Mouse (Mus musculus) layer of hippocampus, adult 18-20 months (tissue): ENCODE measurements around the gene Isy1. TPM values are rescaled to one million over a fixed set of nuclear protein-coding genes. Genes with fewer than 3 reads are reported as not detected.
A peak's percentile ranks its signal among the peaks of the same experiment; 100 is the strongest.

Source experiments
- DNase-seq, 2 experiments: peaks; one replicate each; pipeline ENCODE4 v3.0.0; 2022; ENCODE audit warnings: low spot score in 2 of 2
- long read RNA-seq: library from polyadenylated mRNA; stranded (forward); transcript quantifications from one replicate; pipeline ENCODE4 v2.0.0, GENCODE M21; 2021
- total RNA-seq, 2 experiments: library from RNA; stranded (reverse); gene quantifications; 2 replicates each; pipeline ENCODE4 v1.2.3; 2021

The Isy1 gene
- total RNA-seq: 10 to 100 TPM; 24.1 to 25.0 TPM
- long read RNA-seq, full-length matches to known transcripts: 4 of 7 reads
- long read RNA-seq, partial matches to known transcripts: 0 of 7 reads
- long read RNA-seq, other reads (novel, unspliced or antisense): 3 of 7 reads

DNA sequence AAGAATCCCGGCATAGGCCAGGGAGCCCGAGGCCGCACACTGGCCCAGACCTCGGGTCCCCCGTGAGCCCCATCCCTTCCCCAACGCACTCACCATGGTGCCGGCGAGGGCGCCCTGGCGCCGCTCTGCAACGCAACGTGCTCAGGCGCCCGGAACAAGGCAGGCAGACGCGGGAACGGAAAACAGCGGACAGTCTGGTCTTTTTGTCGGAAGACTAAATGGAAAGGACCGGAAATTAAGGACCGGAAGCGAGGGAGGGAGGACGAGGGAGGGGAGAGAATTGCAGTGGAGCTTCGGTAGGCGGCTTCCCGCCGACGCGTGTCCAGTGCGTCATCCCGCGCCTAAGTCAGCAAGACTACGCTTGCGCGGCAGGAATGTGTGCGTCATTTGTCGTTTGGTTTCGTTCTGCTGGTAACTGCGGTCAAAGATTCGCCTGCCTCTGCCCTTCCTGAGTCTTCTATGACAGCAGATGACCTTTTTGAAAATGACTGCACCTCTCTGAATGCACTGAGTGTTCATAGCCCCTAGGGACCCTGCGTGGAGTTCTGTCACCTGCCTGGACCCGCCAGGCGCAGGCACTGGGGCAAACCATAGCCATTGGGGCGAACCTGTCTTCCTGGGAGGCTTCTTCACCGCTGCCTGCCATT is at the start of gene Isy1:
Isy1 (minus strand) TSS at position 248 of the 647 bp plus-strand sequence.
- DNase-seq: peak; percentile 96 to 98

GRCm38 (mm10) chr6:87887594-87888233 is 49.1 kb upstream of the Isy1 start, which contains the start of gene Copg1:
TSS of gene Copg1 (plus strand) at chr6:87887814.
- DNase-seq: peak; percentile 99 to 100

GRCm38 (mm10) chr6:87886721-87887120 is 48.1 kb upstream of the Isy1 start:
- no peak for DNase-seq

DNA sequence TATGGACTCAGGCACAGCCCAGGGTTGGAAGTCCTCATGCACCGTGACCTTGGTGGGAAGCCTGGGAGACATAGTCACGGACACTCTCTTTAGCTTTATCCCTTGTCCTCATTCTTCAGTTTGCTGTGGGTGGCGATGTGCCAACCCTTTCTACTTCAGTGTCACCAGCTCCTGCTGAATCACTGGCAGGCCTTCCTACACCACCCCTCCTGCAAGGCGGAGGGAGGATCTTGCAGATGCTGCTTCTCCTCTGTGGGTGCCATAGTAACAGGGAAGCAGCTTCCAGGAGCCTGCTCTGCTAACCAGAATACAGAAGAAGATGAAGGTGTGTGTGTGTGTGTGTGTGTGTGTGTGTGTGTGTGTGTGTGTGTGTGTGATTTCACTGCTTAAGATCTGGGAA is 44.2 kb upstream of the Isy1 start:
- DNase-seq: peak; percentile 63 to 66

- DNase-seq: no peak
Measured at GRCm38 (mm10) chr6:87882221-87882620, 43.6 kb upstream of the Isy1 start.

DNA sequence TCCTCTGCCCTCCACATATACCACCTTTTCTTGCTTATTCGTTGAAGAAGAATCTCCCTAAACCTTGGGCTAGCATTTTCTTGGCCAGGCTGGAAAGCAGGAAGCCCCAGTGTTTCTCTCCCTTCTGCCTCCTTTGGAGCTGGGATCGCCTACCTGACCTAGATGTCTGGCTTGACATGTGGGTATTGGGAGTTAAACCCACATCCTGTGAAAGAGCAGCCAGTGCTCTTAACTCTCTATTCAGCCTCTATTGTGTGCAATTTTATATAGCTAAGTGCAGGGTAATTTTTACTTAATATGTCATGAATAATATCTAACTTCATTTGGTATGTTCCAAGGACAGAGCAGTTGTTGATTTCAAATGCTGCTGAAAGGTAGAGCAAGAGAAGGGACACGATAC is 41.0 kb upstream of the Isy1 start:
- no peak for DNase-seq

GRCm38 (mm10) chr6:87879010-87879409 is 40.4 kb upstream of the Isy1 start:
- no peak for DNase-seq

DNA sequence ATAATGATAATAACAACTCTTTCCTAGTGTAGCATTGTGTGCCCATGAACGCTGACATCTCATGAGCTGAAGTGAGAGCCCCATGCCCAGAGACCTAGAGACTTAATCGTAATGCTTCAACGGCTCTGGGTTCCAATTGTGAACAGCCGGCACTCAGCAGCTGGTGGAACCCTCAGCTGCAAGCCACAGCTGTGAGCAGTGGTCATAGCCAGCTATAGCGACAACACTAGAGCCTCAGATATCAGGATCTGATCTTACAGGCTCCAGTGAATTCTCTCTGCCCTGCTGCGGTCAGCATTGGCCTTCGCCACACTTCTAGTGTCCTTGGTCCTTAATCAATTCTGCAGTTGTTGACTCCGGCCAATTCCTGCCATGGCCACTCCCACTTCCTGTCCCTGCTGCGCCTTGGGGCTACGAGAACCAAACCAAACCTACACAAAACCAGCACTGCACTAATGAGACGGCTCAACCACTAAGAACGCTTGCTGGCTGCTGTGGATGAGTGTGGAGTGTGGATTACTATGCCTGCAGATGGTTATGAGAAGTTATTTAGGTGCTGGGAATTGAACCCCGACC is 37.6 kb upstream of the Isy1 start:
- no peak for DNase-seq

DNA sequence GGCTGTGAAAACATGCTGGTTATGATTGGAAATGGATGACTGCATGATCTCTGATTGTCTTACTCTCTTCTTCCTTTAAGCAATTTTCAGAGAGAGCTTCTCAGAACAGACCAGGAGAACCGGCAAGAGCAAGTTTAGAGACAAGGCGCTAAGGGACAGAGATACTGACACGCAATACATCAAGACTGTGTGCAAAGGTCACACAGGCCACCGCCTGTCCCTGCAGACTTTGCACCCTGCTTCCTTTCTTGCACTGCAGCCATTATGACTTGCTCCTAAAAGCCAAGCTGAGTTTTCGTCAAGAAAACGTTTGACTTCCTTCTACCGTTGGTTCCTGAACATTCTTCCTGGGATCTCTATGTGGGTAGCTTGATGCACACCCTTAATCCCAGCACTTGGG is 37.0 kb upstream of the Isy1 start:
- DNase-seq: no peak

GRCm38 (mm10) chr6:87875083-87875482 is 36.5 kb upstream of the Isy1 start:
- DNase-seq: no peak

- no peak for DNase-seq
Measured at GRCm38 (mm10) chr6:87873963-87874362, 35.4 kb upstream of the Isy1 start.

GRCm38 (mm10) chr6:87873104-87873503 is 34.5 kb upstream of the Isy1 start:
- no peak for DNase-seq

- no peak for DNase-seq
Measured at GRCm38 (mm10) chr6:87871240-87871639, 32.6 kb upstream of the Isy1 start.

- DNase-seq: no peak
Measured at GRCm38 (mm10) chr6:87870440-87870839, 31.8 kb upstream of the Isy1 start.

DNA sequence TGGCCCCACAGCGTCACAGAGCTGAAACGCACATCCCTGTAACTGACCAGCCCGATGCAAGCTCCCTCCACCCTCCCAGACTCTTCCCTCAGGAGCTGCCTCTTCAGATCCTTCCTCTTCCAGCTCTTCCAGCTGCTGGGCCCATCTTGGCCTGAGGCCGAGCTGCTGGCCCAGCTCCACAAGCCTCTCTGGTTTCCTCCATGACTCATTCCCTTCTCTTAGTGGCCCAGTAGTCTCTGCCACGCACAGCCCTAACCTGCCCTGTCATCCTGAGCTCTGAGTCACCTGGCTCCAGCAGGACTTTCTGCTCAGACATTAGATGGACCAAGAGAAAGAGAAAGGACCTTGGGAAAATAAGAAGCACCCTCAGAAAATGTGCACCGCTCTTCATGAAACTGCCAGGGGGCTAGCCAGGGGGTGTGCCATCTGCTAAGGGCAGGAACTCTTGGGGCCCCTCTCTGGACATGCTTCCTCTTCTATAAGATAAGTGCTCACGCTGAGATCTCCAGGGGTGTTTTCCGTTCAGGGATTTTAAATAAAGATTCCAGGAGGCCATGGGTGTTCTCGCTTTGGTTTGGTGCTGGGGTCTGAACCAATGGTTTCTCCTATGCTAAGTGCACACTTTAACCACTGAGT is 30.4 kb upstream of the Isy1 start:
- no peak for DNase-seq

- no peak for DNase-seq
Measured at GRCm38 (mm10) chr6:87867256-87867655, 28.7 kb upstream of the Isy1 start.

DNA sequence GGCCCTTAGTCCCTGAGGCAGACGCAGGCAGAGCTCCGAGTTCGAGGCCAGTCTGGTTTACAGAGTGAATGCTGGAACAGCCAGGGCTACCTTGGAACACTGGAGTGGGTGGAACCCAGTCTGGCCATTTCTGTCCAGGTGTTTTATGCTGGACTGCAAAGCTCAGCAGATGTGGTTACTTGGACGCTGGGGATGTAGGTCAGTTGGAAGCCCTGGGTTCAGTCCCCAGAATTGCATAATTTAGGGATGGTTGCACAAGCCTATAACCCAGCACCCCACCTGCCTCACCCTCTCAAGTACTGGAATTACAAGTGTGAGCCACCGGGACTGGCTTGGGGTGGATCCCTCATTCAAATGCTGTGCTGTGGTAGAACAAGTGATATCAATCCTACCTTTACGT is 27.6 kb upstream of the Isy1 start:
- DNase-seq: no peak

DNA sequence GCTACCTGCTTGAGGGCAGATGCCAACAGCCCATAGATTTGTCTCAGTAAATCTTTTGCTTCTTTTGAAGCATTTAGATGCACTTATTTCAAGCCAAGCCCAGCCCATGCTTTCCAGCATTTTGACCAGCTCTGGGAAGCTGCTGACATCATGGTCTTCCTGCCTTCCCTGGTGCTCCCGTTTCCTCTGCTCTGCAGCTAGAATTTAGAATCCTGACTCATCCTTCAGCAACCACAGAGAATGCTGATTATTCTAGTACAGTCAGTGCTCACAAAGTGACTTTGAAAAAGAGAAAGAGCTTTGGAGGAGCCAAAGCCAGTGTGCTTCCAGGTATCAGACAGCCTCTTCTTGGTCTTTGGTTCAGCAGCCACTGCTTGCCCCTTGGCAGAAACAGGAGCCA is 18.5 kb upstream of the Isy1 start:
- no peak for DNase-seq

GRCm38 (mm10) chr6:87853446-87853845 is 14.8 kb upstream of the Isy1 start:
- DNase-seq: no peak

DNA sequence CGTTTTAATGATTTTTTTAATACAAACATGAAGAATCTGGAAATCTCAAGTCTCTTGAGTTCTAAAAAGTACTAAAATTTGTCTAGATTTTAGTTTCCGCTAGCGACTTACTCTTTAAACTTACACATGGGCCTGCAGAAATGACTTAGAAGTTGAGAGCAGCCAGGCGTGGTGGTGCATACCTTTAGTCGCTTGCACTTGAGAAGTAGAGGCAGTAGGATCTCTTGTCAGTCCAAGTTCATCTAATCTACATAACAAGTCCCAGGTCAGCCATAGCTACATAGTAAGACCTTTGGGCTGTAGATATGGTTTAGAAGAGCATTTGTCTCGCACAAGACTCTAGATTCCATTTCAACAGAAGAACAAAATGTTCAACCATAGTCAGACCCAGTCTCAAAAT is 13.3 kb upstream of the Isy1 start:
- DNase-seq: no peak

- DNase-seq: peak; percentile 96 to 98
Measured at GRCm38 (mm10) chr6:87850900-87851614, 12.5 kb upstream of the Isy1 start, which contains the start of gene Cnbp. TSS of gene Cnbp (minus strand) at chr6:87851106.
